Mouse (Mus musculus) midbrain, embryonic 14.5 days (tissue): Measurements from ENCODE around the gene Nipbl. TPM values are rescaled to one million over a fixed set of nuclear protein-coding genes. Genes with fewer than 3 reads are reported as not detected.

Experiments used
- ATAC-seq: fragments of 200-750 bp; cut with Nextera tagmentation; 2 replicates; pipeline ENCODE4 v1.8.0; 2017; ENCODE audit warnings: moderate number of reproducible peaks, moderate library complexity; ENCODE audit not compliant: low FRiP score, low TSS enrichment
- DNase-seq: peaks from one replicate; pipeline ENCODE4 v3.0.0-alpha.2; 2015
- H3K27ac ChIP-seq: fragments of 300-500 bp; sonication (generic); replicated peaks from 2 replicates; pipeline ENCODE4 v1.5.1; 2014; ENCODE audit warnings: mild to moderate bottlenecking, low read depth, low read length, moderate library complexity
- H3K27me3 ChIP-seq: fragments of 300-500 bp; sonication (generic); 2 replicates; pipeline ENCODE4 v1.6.1; 2014; ENCODE audit warnings: low read length, control low read depth, mixed read lengths; ENCODE audit not compliant: control insufficient read depth, insufficient read depth
- H3K36me3 ChIP-seq: fragments of 300-500 bp; sonication (generic); 2 replicates; pipeline ENCODE4 v1.6.1; 2014; ENCODE audit warnings: low read length, control low read depth; ENCODE audit not compliant: control insufficient read depth, insufficient read depth
- H3K4me1 ChIP-seq: fragments of 300-500 bp; sonication (generic); 2 replicates; pipeline ENCODE4 v1.6.1; 2014; ENCODE audit warnings: mild to moderate bottlenecking, antibody characterized with exemption, low read length, control low read depth; ENCODE audit not compliant: control insufficient read depth, insufficient read depth
- H3K4me2 ChIP-seq: fragments of 300-500 bp; sonication (generic); 2 replicates; pipeline ENCODE4 v1.6.1; 2014; ENCODE audit warnings: mild to moderate bottlenecking, low read length, moderate library complexity
- H3K4me3 ChIP-seq: fragments of 300-500 bp; sonication (generic); replicated peaks from 2 replicates; pipeline ENCODE4 v1.5.1; 2014; ENCODE audit warnings: low read depth, low read length
- H3K9ac ChIP-seq: fragments of 300-500 bp; sonication (generic); replicated peaks from 2 replicates; pipeline ENCODE4 v1.6.1; 2014; ENCODE audit warnings: mild to moderate bottlenecking, low read length, moderate library complexity
- H3K9me3 ChIP-seq: fragments of 300-500 bp; sonication (generic); 2 replicates; pipeline ENCODE4 v1.6.1; 2016; ENCODE audit warnings: low read length, control low read depth, mixed read lengths; ENCODE audit not compliant: control insufficient read depth
- WGBS: fragments of 180-500 bp; shearing (Covaris S2); extraction: QIAGEN DNeasy Blood & Tissue Kit; methylation state at CpG from one replicate; pipeline ENCODE4 v1.1.7; 2014; 5-methylcytosine and 5-hydroxymethylcytosine counted together
- polyA plus RNA-seq: library from polyadenylated mRNA; unstranded; fragments of >200 nt; fragmentation: Nextera tagmentation; extraction: Ambion mirVana; gene quantifications from 2 replicates; pipeline ENCODE4 v1.2.1, GENCODE M21; 2014

The Nipbl gene
- polyA plus RNA-seq, 1 experiment from 2014 or later: 23.3 TPM

DNA sequence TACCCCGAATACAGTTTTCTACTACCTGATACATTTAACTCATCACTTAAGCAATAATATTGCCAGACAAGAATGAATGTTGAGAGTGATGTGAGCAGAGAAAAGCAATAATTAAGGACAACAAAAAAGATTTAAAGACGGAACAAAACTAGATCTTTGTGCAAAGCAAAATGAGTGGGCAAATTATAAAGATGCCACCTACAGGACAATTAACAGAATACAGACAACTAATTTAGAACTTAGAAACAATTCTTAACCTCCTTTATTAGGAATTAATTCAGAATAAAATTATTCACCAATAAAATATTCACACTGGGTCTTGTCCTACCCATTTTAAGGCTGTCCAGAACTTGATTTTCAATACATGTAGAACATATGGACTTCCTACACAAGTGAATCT lies 38.0 kb downstream of the Nipbl start:
- DNase-seq (no peak), ATAC-seq (no peak)
- Histone ChIP-seq H3K27me3 (no peaks in the 10 kb centered on the region), H3K9ac (no peak overlapping the region), H3K27ac (no peak overlapping the region), H3K4me1 (no peaks in the 10 kb centered on the region), H3K9me3 (no peaks in the 10 kb centered on the region), H3K4me3 (no peak overlapping the region), H3K4me2 (no peak overlapping the region), H3K36me3 (no peaks in the 10 kb centered on the region)
- 93% methylated on average over 2 of the region's 2 CpGs for WGBS

DNA sequence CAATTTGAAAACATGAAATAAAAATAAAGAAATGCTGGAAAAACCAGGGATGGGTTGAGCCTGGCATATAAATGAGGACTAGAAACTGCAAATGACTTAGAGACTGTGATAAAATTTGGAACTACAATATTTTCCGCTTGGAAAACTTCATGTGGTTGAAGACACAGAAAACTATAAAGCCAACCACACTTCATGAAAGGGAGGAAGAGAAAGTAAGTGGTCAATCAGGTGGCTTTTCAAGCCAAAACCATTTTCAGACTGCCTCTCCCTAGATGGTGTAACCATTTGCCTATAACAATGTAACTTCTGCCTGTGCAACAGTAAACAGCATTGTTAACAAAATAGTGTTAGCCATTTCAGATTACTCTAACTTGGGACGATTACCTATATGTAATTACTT lies 41.7 kb downstream of the Nipbl start:
- Histone ChIP-seq H3K27ac (no peak overlapping the region), H3K4me1 (no peaks in the 10 kb centered on the region), H3K4me2 (no peak overlapping the region), H3K36me3 (no peaks in the 10 kb centered on the region), H3K9me3 (no peaks in the 10 kb centered on the region), H3K9ac (no peak overlapping the region), H3K4me3 (no peak overlapping the region), H3K27me3 (no peaks in the 10 kb centered on the region)
- no peak for ATAC-seq
- DNase-seq: no peak
- 94% methylated on average over 2 of the region's 2 CpGs for WGBS

DNA sequence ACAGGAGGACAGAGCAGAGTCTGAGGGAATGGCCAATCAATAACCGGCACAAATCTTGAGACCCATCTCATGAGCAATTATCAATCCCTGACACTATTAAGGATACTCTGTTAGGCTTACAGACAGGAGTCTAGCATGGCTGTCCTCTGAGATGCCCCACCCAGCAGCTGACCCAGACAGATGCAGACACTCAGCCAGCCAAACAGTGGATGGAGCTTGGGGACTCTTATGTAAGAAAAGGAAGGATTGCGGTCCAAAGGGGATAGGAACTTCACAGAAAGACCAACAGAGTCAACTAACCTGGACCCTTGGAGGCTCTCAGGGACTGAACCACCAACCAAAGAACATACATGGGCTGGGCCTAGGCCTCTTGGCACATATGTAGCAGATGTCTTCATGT lies 42.7 kb downstream of the Nipbl start:
- Histone ChIP-seq H3K9ac (no peak overlapping the region), H3K4me1 (no peaks in the 10 kb centered on the region), H3K4me2 (no peak overlapping the region), H3K4me3 (no peak overlapping the region), H3K9me3 (no peaks in the 10 kb centered on the region), H3K27me3 (no peaks in the 10 kb centered on the region), H3K27ac (no peak overlapping the region), H3K36me3 (no peaks in the 10 kb centered on the region)
- WGBS: 97% methylated on average over 2 of the region's 2 CpGs
- DNase-seq (no peak), ATAC-seq (no peak)

DNA sequence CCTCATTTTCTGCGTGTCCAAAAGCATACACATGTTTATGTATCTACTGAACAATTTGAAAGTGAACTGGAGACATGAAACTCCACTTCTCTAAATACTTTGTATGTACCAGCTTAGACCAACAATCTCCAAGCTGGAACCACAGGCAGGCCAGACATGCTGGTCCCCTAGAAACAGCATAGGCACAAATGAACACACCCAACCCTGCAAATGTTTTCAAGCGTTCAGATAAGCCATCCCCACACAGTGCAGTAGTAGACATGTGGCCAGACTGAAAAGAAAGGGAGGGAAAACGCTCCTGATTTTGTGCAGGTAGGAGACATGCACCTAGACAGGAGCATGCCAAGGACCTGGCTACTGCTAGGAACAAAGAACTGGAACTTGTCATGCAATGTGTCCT lies 52.5 kb downstream of the Nipbl start:
- no peak overlapping the region for H3K9ac ChIP-seq
- WGBS: 94% methylated on average over 3 of the region's 3 CpGs

DNA sequence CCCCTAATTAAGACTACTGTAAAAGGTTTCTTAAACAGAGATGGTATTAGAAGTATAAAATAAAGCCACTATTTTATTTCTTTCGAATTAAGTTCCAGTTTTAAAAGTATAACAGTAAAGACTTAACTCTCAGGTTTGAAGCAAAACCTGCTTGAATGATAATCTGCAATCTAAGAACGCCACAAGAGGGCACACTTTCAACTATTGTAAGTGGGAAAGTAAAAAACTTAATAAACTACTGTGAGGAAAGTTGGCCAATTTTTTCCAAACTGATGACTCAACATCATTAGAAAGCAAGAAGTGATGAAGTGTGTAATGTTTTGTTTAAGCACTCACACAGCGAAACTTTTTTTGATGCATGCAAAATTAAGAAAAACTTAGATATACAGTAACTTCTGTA lies 62.0 kb downstream of the Nipbl start:
- DNase-seq (peak; percentile 81), ATAC-seq (no peak)
- Histone ChIP-seq H3K9ac (no peak overlapping the region), H3K36me3 (no peaks in the 10 kb centered on the region), H3K4me2 (no peak overlapping the region), H3K27me3 (no peaks in the 10 kb centered on the region), H3K27ac (no peak overlapping the region), H3K4me1 (no peaks in the 10 kb centered on the region), H3K9me3 (no peaks in the 10 kb centered on the region), H3K4me3 (no peak overlapping the region)
- WGBS: 72% methylated on average over 3 of the region's 3 CpGs

More for the DNA sequence above, 52.5 kb downstream of the Nipbl start:
- H3K4me1 ChIP-seq: no peaks in the 10 kb centered on the region
- no peaks in the 10 kb centered on the region for H3K36me3 ChIP-seq
- H3K4me2 ChIP-seq: no peak overlapping the region
- no peak overlapping the region for H3K4me3 ChIP-seq
- no peaks in the 10 kb centered on the region for H3K9me3 ChIP-seq
- ATAC-seq: no peak
- no peak for DNase-seq
- H3K27me3 ChIP-seq: no peaks in the 10 kb centered on the region
- no peak overlapping the region for H3K27ac ChIP-seq

DNA sequence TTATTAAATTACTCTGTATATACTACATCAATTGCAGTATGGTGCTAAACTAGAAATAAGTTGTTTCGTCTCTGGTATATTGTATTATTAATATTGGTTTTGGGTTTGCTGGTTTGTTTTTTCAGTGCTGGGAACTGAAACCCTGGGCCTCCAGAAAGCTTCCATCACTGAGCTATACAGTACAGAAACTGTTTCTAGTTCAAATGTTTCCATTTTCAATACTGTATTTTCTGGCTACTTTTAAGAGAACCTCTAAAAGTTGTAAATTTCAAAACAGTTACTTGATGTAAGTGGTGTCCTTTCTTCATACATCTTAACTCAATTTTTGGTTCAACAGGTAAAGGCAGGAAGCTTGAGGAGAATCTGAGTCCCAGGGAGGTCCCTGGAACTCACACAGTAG lies 68.6 kb downstream of the Nipbl start:
- H3K36me3 ChIP-seq: peaks cover 7% of the 10 kb centered on the region; the same call in 1 of the 2 replicates
- H3K4me2 ChIP-seq: no peak overlapping the region
- DNase-seq (no peak), ATAC-seq (no peak)
- 92% methylated on average over 1 of the region's 1 CpGs for WGBS
- H3K27me3 ChIP-seq: no peaks in the 10 kb centered on the region
- H3K4me3 ChIP-seq: no peak overlapping the region
- no peaks in the 10 kb centered on the region for H3K4me1 ChIP-seq
- H3K27ac ChIP-seq: no peak overlapping the region
- no peak overlapping the region for H3K9ac ChIP-seq
- H3K9me3 ChIP-seq: no peaks in the 10 kb centered on the region

DNA sequence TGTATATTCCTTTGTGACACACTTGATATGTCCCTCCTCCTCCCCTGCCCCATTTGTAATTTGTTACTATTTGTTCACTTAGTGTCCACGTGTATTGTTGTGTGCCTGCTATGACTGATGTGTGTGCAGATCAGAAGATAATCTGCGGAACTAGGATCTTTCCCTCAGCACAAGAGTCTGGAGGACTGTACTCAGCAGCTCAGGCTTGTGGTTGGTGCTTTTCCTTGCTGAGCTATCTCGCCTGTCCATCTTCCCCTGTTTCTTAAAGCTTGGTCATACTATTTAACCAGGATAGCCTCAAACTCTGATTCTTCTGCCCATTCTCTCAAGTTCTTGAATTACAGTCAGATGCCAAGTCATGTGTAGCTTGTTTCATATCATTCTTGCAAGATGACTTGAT lies 69.5 kb downstream of the Nipbl start:
- H3K27me3 ChIP-seq: no peaks in the 10 kb centered on the region
- no peaks in the 10 kb centered on the region for H3K4me1 ChIP-seq
- no peak overlapping the region for H3K27ac ChIP-seq
- 79% methylated on average over 3 of the region's 3 CpGs for whole genome bisulfite sequencing
- no peaks in the 10 kb centered on the region for H3K9me3 ChIP-seq
- H3K36me3 ChIP-seq: peaks cover 13% of the 10 kb centered on the region
- no peak overlapping the region for H3K4me3 ChIP-seq
- H3K4me2 ChIP-seq: no peak overlapping the region
- no peak overlapping the region for H3K9ac ChIP-seq
- ATAC-seq (no peak), DNase-seq (no peak)

DNA sequence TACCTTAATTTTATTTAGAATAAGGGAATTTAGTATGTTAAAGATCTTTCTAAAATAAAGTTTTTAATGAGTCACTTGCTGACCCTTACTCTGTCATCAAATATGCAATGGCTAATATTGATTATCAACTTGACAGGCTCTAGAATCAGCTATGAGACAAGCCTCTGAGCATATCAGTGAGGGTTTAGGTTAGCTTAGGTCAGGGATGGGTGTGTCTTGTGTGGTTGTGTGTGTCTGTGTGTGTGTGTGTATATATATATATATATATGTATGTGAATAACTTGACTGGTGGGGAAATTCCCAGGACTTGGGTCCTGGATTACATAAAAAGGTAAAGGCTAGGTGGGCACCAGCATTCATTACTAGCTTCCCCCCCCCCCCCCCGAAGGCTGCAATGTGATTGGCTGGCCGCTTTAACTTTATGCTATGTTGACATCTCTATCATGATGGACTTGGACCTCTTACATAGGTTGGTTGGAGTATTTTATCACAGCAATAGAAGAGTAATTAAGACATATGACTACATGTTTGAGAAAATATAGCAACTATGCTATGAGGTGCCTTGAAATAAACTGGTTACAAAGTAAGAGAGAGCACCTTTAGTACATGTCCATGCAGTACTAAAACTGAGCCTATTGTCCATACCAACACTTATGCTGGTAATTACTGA lies 97.0 kb downstream of the Nipbl start:
- H3K27me3 ChIP-seq: no peaks in the 10 kb centered on the region
- no peaks in the 10 kb centered on the region for H3K4me1 ChIP-seq
- 0 out of 2 replicates have a peak, but pooled peaks cover 12% of the 10 kb centered on the region for H3K36me3 ChIP-seq
- WGBS: 90% methylated on average over 2 of the region's 2 CpGs
- no peak for DNase-seq
- no peaks in the 10 kb centered on the region for H3K9me3 ChIP-seq
- no peak overlapping the region for H3K4me2 ChIP-seq
- H3K4me3 ChIP-seq: no peak overlapping the region
- H3K9ac ChIP-seq: no peak overlapping the region
- ATAC-seq: no peak
- H3K27ac ChIP-seq: no peak overlapping the region

DNA sequence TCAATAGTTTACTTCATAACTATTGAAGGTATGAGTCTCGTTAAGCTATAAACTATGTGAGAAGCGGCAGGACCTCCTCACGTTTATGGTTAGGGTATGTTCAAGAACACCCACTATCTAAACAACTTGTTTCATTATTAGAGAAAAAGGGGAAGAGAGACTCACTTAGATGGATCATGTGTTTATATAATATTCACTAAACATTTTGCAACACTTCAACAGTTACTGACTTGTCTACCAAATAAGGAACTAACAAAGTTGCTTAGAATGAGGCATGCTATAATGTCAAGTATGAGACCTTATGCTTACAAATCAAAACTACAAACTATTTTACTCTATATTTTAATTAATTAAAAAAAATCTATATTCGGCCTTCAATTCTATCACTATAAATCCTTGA lies 103.7 kb downstream of the Nipbl start:
- no peaks in the 10 kb centered on the region for H3K27me3 ChIP-seq
- H3K4me1 ChIP-seq: no peaks in the 10 kb centered on the region
- 96% methylated on average over 4 of the region's 4 CpGs for WGBS
- ATAC-seq: no peak
- H3K4me2 ChIP-seq: no peak overlapping the region
- no peak overlapping the region for H3K27ac ChIP-seq
- no peak overlapping the region for H3K4me3 ChIP-seq
- H3K36me3 ChIP-seq: peaks cover 35% of the 10 kb centered on the region
- no peak for DNase-seq
- no peaks in the 10 kb centered on the region for H3K9me3 ChIP-seq
- no peak overlapping the region for H3K9ac ChIP-seq
